Mouse (Mus musculus) thymus, postnatal 14 days (tissue): Measurements from ENCODE around the gene Mcf2l.

Source experiments
- DNase-seq: peaks from one replicate; pipeline ENCODE4 v3.0.0; 2021

The Mcf2l gene

GRCm38 (mm10) chr8:12874971-12875370, 1.4 kb downstream of the Mcf2l start:
- DNase-seq: peak; percentile 16

- DNase-seq: no peak
Observed at GRCm38 (mm10) chr8:12877126-12877525, 3.5 kb downstream of the Mcf2l start.

- no peak for DNase-seq
Observed at GRCm38 (mm10) chr8:12880163-12880562, 6.6 kb downstream of the Mcf2l start.

- no peak for DNase-seq
Observed at GRCm38 (mm10) chr8:12883051-12884004, 9.7 kb downstream of the Mcf2l start.

- no peak for DNase-seq
Observed at GRCm38 (mm10) chr8:12887772-12888435, 14.3 kb downstream of the Mcf2l start.

- no peak for DNase-seq
Observed at GRCm38 (mm10) chr8:12889046-12889598, 15.5 kb downstream of the Mcf2l start.

GRCm38 (mm10) chr8:12892882-12893446, 19.4 kb downstream of the Mcf2l start:
- DNase-seq: no peak

GRCm38 (mm10) chr8:12893797-12894578, 20.4 kb downstream of the Mcf2l start:
- no peak for DNase-seq

GRCm38 (mm10) chr8:12894783-12895534, 21.4 kb downstream of the Mcf2l start:
- DNase-seq: no peak

GRCm38 (mm10) chr8:12895535-12896150, 22.0 kb downstream of the Mcf2l start:
- no peak for DNase-seq

GRCm38 (mm10) chr8:12896494-12897373, 23.1 kb downstream of the Mcf2l start:
- DNase-seq: peak; percentile 57

- no peak for DNase-seq
Observed at GRCm38 (mm10) chr8:12897815-12898214, 24.2 kb downstream of the Mcf2l start.

GRCm38 (mm10) chr8:12903790-12904415, 30.3 kb downstream of the Mcf2l start:
- DNase-seq: no peak

- no peak for DNase-seq
Observed at GRCm38 (mm10) chr8:12905122-12905521, 31.5 kb downstream of the Mcf2l start.

- DNase-seq: no peak
Observed at GRCm38 (mm10) chr8:12905599-12906321, 32.2 kb downstream of the Mcf2l start.

GRCm38 (mm10) chr8:12906597-12906996, 33.0 kb downstream of the Mcf2l start:
- no peak for DNase-seq

GRCm38 (mm10) chr8:12907730-12908129, 34.1 kb downstream of the Mcf2l start:
- no peak for DNase-seq

GRCm38 (mm10) chr8:12912011-12912410, 38.4 kb downstream of the Mcf2l start:
- no peak for DNase-seq
